Mouse (Mus musculus) midbrain, embryonic 14.5 days (tissue): ENCODE results near the gene Fgfr2. TPM values are rescaled to one million over a fixed set of nuclear protein-coding genes. Genes with fewer than 3 reads are reported as not detected.
"Not testable (repeated sequence)": the region's sequence is repeated elsewhere in the genome, so short reads cannot be mapped to it uniquely, and the experiment has no call there.

Experiments
- ATAC-seq: fragments of 200-750 bp; cut with Nextera tagmentation; 2 replicates; pipeline ENCODE4 v1.8.0; 2017; ENCODE audit warnings: moderate number of reproducible peaks, moderate library complexity; ENCODE audit not compliant: low FRiP score, low TSS enrichment
- DNase-seq: peaks from one replicate; pipeline ENCODE4 v3.0.0-alpha.2; 2015
- H3K27ac ChIP-seq: fragments of 300-500 bp; sonication (generic); replicated peaks from 2 replicates; pipeline ENCODE4 v1.5.1; 2014; ENCODE audit warnings: mild to moderate bottlenecking, low read depth, low read length, moderate library complexity
- H3K27me3 ChIP-seq: fragments of 300-500 bp; sonication (generic); 2 replicates; pipeline ENCODE4 v1.6.1; 2014; ENCODE audit warnings: low read length, control low read depth, mixed read lengths; ENCODE audit not compliant: control insufficient read depth, insufficient read depth
- H3K36me3 ChIP-seq: fragments of 300-500 bp; sonication (generic); 2 replicates; pipeline ENCODE4 v1.6.1; 2014; ENCODE audit warnings: low read length, control low read depth; ENCODE audit not compliant: control insufficient read depth, insufficient read depth
- H3K4me1 ChIP-seq: fragments of 300-500 bp; sonication (generic); 2 replicates; pipeline ENCODE4 v1.6.1; 2014; ENCODE audit warnings: mild to moderate bottlenecking, antibody characterized with exemption, low read length, control low read depth; ENCODE audit not compliant: control insufficient read depth, insufficient read depth
- H3K4me2 ChIP-seq: fragments of 300-500 bp; sonication (generic); 2 replicates; pipeline ENCODE4 v1.6.1; 2014; ENCODE audit warnings: mild to moderate bottlenecking, low read length, moderate library complexity
- H3K4me3 ChIP-seq: fragments of 300-500 bp; sonication (generic); replicated peaks from 2 replicates; pipeline ENCODE4 v1.5.1; 2014; ENCODE audit warnings: low read depth, low read length
- H3K9ac ChIP-seq: fragments of 300-500 bp; sonication (generic); replicated peaks from 2 replicates; pipeline ENCODE4 v1.6.1; 2014; ENCODE audit warnings: mild to moderate bottlenecking, low read length, moderate library complexity
- H3K9me3 ChIP-seq: fragments of 300-500 bp; sonication (generic); 2 replicates; pipeline ENCODE4 v1.6.1; 2016; ENCODE audit warnings: low read length, control low read depth, mixed read lengths; ENCODE audit not compliant: control insufficient read depth
- WGBS: fragments of 180-500 bp; shearing (Covaris S2); extraction: QIAGEN DNeasy Blood & Tissue Kit; methylation state at CpG from one replicate; pipeline ENCODE4 v1.1.7; 2014; 5-methylcytosine and 5-hydroxymethylcytosine counted together
- polyA plus RNA-seq: library from polyadenylated mRNA; unstranded; fragments of >200 nt; fragmentation: Nextera tagmentation; extraction: Ambion mirVana; gene quantifications from 2 replicates; pipeline ENCODE4 v1.2.1, GENCODE M21; 2014

The Fgfr2 gene
- polyA plus RNA-seq, 1 experiment from 2014 or later: 28.1 TPM

- Histone ChIP-seq H3K4me1 (no peaks in the 10 kb centered on the region), H3K9ac (no peak overlapping the region), H3K36me3 (no peaks in the 10 kb centered on the region), H3K27me3 (no peaks in the 10 kb centered on the region), H3K4me2 (no peak overlapping the region), H3K4me3 (no peak overlapping the region), H3K27ac (no peak overlapping the region), H3K9me3 (no peaks in the 10 kb centered on the region)
- DNase-seq (no peak), ATAC-seq (no peak)
- 90% methylated on average over 10 of the region's 10 CpGs for WGBS
These were observed 2715.5 kb downstream of the Fgfr2 start for GRCm38 (mm10) chr7:130407622-130408021.

- peaks cover 4% of the 10 kb centered on the region; the same call in 1 of the 2 replicates for H3K36me3 ChIP-seq
- no peaks in the 10 kb centered on the region for H3K27me3 ChIP-seq
- 86% methylated on average over 2 of the region's 2 CpGs for WGBS
- no peak overlapping the region for H3K4me3 ChIP-seq
- no peaks in the 10 kb centered on the region for H3K4me1 ChIP-seq
- H3K9ac ChIP-seq: no peak overlapping the region
- ATAC-seq (no peak), DNase-seq (peak; percentile 61)
- no peak overlapping the region for H3K4me2 ChIP-seq
- H3K27ac ChIP-seq: no peak overlapping the region
- H3K9me3 ChIP-seq: no peaks in the 10 kb centered on the region
These were observed 2719.8 kb downstream of the Fgfr2 start for GRCm38 (mm10) chr7:130403346-130403745.

- no peak for ATAC-seq
These were observed 2728.5 kb downstream of the Fgfr2 start for GRCm38 (mm10) chr7:130394697-130395096.

DNA sequence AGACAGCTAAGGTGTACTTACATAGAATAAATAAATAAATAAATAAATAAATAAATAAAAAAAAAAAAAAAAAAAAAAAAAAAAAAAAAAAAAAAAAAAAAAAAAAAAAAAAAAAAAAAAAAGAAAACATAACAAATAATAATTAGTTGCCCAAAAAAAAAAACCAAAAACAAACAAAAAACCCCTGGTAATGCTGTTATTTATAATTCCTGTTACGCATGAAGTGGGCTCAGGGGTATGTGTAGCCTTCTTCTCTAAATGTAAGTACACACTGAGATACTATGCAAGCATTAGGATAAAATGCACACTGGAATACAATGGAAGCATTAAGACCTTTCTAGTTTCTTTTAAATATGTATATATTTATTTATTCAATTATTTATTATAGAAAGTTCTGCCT is 2733.1 kb downstream of the Fgfr2 start:
- peaks cover 13% of the 10 kb centered on the region; the same call in 1 of the 2 replicates for H3K36me3 ChIP-seq
- not testable (repeated sequence) for ATAC-seq, H3K9me3 ChIP-seq, H3K9ac ChIP-seq, H3K4me3 ChIP-seq, H3K4me2 ChIP-seq, H3K27me3 ChIP-seq, DNase-seq, H3K27ac ChIP-seq, H3K4me1 ChIP-seq
- 97% methylated on average over 1 of the region's 1 CpGs for WGBS

More at GRCm38 (mm10) chr7:130394697-130395096, 2728.5 kb downstream of the Fgfr2 start:
- Histone ChIP-seq H3K4me2 (no peak overlapping the region), H3K27ac (no peak overlapping the region), H3K9me3 (no peaks in the 10 kb centered on the region), H3K36me3 (peaks cover 6% of the 10 kb centered on the region; the same call in 1 of the 2 replicates), H3K4me1 (no peaks in the 10 kb centered on the region), H3K27me3 (no peaks in the 10 kb centered on the region), H3K9ac (no peak overlapping the region), H3K4me3 (no peak overlapping the region)
- 93% methylated on average over 2 of the region's 2 CpGs for WGBS
- DNase-seq: no peak

- Histone ChIP-seq H3K27ac (no peak overlapping the region), H3K27me3 (no peaks in the 10 kb centered on the region; the same call in 1 of the 2 replicates), H3K4me2 (no peak overlapping the region), H3K4me3 (no peak overlapping the region), H3K4me1 (peaks cover 8% of the 10 kb centered on the region; the same call in 1 of the 2 replicates), H3K9me3 (no peaks in the 10 kb centered on the region), H3K9ac (no peak overlapping the region), H3K36me3 (0 out of 2 replicates have a peak, but pooled peaks cover 7% of the 10 kb centered on the region)
- WGBS: 13% methylated on average over 3 of the region's 3 CpGs
- ATAC-seq: no peak
- peak; percentile 13 for DNase-seq
These were observed 2736.8 kb downstream of the Fgfr2 start for GRCm38 (mm10) chr7:130386308-130386707.

DNA sequence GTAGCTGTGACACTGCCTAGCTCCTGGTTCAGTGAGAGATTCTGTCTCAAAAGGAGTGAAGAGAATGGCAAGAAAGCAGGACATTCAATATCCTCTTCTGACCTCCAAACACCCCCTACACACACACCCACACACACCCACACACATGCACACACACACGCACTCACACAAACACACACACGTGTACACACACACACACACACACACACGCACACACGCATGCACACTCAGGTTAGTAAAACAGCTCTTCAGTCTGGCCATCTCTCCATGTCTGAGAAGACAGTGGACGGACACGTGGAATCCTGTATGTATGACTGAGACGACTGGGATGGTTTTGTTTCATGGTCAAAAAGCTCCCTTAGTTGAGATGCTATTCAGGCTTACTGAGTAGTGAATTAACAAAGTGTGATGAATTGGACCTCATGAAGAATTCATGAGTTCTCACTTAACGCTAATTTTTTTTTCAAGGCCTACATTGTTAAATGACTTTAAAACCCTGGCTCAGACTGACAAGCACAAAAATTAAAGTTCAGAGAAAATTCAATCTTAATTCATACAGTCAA is 2737.3 kb downstream of the Fgfr2 start:
- peak; percentile 54 for DNase-seq
- 27% methylated on average over 8 of the region's 8 CpGs for WGBS

GRCm38 (mm10) chr7:130382126-130382525 is 2741.0 kb downstream of the Fgfr2 start:
- H3K4me2 ChIP-seq: no peak overlapping the region
- ATAC-seq (no peak), DNase-seq (no peak)
- H3K4me1 ChIP-seq: peaks cover 8% of the 10 kb centered on the region; the same call in 1 of the 2 replicates
- H3K27ac ChIP-seq: no peak overlapping the region
- 86% methylated on average over 13 of the region's 13 CpGs for WGBS
- H3K9ac ChIP-seq: no peak overlapping the region
- H3K27me3 ChIP-seq: peaks cover 22% of the 10 kb centered on the region
- 0 out of 2 replicates have a peak, but pooled peaks cover 1% of the 10 kb centered on the region for H3K36me3 ChIP-seq
- no peaks in the 10 kb centered on the region for H3K9me3 ChIP-seq
- no peak overlapping the region for H3K4me3 ChIP-seq

More for the DNA sequence above, 2737.3 kb downstream of the Fgfr2 start:
- H3K4me3 ChIP-seq: no peak overlapping the region
- no peak overlapping the region for H3K9ac ChIP-seq
- no peak overlapping the region for H3K4me2 ChIP-seq
- ATAC-seq: no peak
- no peaks in the 10 kb centered on the region; the same call in 1 of the 2 replicates for H3K27me3 ChIP-seq
- 0 out of 2 replicates have a peak, but pooled peaks cover 7% of the 10 kb centered on the region for H3K36me3 ChIP-seq
- H3K27ac ChIP-seq: no peak overlapping the region
- H3K4me1 ChIP-seq: peaks cover 8% of the 10 kb centered on the region; the same call in 1 of the 2 replicates
- H3K9me3 ChIP-seq: no peaks in the 10 kb centered on the region

GRCm38 (mm10) chr7:130381387-130381951 is 2741.7 kb downstream of the Fgfr2 start:
- Histone ChIP-seq H3K36me3 (no peaks in the 10 kb centered on the region), H3K4me1 (peaks cover 4% of the 10 kb centered on the region; the same call in 1 of the 2 replicates), H3K4me3 (no peak overlapping the region), H3K4me2 (no peak overlapping the region), H3K27me3 (peaks cover 22% of the 10 kb centered on the region), H3K9me3 (no peaks in the 10 kb centered on the region), H3K27ac (peak overlapping the region; percentile 61; the same call in 1 of the 2 replicates), H3K9ac (no peak overlapping the region)
- ATAC-seq (no peak; the same call in 1 of the 2 replicates), DNase-seq (peak; percentile 59)
- WGBS: 33% methylated on average over 8 of the region's 8 CpGs
